Comparison of ENCODE assay signal across 8 mouse cellular contexts in genomic region chr17:17792578-17792977, GRCm38 (mm10). TPM values are rescaled to one million over a fixed set of nuclear protein-coding genes. Genes with fewer than 3 reads are reported as not detected.
A peak's percentile ranks its signal among the peaks of the same experiment; 100 is the strongest.
DNase-seq lines count a peak whose midpoint lies in the region; ATAC-seq lines count a peak whose summit lies in the region.

No protein-coding gene starts in this region.

- WGBS in limb, embryonic 13.5 days: 52% methylated on average over 1 of the region's 1 CpGs
- 65% methylated on average over 1 of the region's 1 CpGs for WGBS in limb, embryonic 10.5 days
- WGBS in intestine, embryonic 16.5 days: 32% methylated on average over 1 of the region's 1 CpGs

- H3K4me1 ChIP-seq in limb, embryonic 13.5 days: no peaks in the 10 kb centered on the region
- peaks cover 4% of the 10 kb centered on the region; the same call in 1 of the 2 replicates for H3K4me1 ChIP-seq in limb, embryonic 10.5 days
- H3K4me1 ChIP-seq in intestine, embryonic 16.5 days (ENCODE audit: control insufficient read depth, insufficient read depth, low read length): 0 out of 2 replicates have a peak, but pooled peaks cover 5% of the 10 kb centered on the region

- peak; percentile 54; the same call in 1 of the 2 replicates for ATAC-seq in limb, embryonic 13.5 days (ENCODE audit: low FRiP score, low read depth)
- peak; percentile 42; the same call in 1 of the 2 replicates for ATAC-seq in intestine, embryonic 16.5 days

- H3K36me3 ChIP-seq in limb, embryonic 13.5 days: no peaks in the 10 kb centered on the region
- no peaks in the 10 kb centered on the region for H3K36me3 ChIP-seq in limb, embryonic 10.5 days
- H3K36me3 ChIP-seq in intestine, embryonic 16.5 days (ENCODE audit: control insufficient read depth, insufficient read depth, low read length): no peaks in the 10 kb centered on the region

- H3K9ac ChIP-seq in limb, embryonic 13.5 days: no peak overlapping the region
- H3K9ac ChIP-seq in intestine, embryonic 16.5 days (ENCODE audit: low read depth, low read length): no peak overlapping the region

- H3K4me2 ChIP-seq in limb, embryonic 13.5 days (replicated peaks): no peak overlapping the region
- H3K4me2 ChIP-seq in intestine, embryonic 16.5 days (ENCODE audit: low read depth, low read length): no peak overlapping the region

- H3K9me3 ChIP-seq in limb, embryonic 13.5 days: no peaks in the 10 kb centered on the region
- no peaks in the 10 kb centered on the region for H3K9me3 ChIP-seq in limb, embryonic 10.5 days (replicated peaks)
- no peaks in the 10 kb centered on the region for H3K9me3 ChIP-seq in intestine, embryonic 16.5 days (ENCODE audit: control insufficient read depth, low read length)

- H3K27me3 ChIP-seq in limb, embryonic 13.5 days: no peaks in the 10 kb centered on the region
- no peaks in the 10 kb centered on the region for H3K27me3 ChIP-seq in limb, embryonic 10.5 days (ENCODE audit: low read depth, poor library complexity, severe bottlenecking)
- H3K27me3 ChIP-seq in intestine, embryonic 16.5 days (replicated peaks; ENCODE audit: control insufficient read depth, insufficient read depth, low read length): no peaks in the 10 kb centered on the region

- H3K4me3 ChIP-seq in limb, embryonic 13.5 days: no peak overlapping the region
- no peak overlapping the region for H3K4me3 ChIP-seq in limb, embryonic 10.5 days
- H3K4me3 ChIP-seq in intestine, embryonic 16.5 days (ENCODE audit: low read length): no peak overlapping the region

- H3K27ac ChIP-seq in limb, embryonic 13.5 days: no peak overlapping the region
- no peak overlapping the region for H3K27ac ChIP-seq in limb, embryonic 10.5 days
- no peak overlapping the region for H3K27ac ChIP-seq in intestine, embryonic 16.5 days (ENCODE audit: low read length)

- no peak for DNase-seq in limb, embryonic 10.5 days (ENCODE audit: low spot score)
- DNase-seq in cerebellum, adult 18-20 months: peak; percentile 35 to 38
- peak; percentile 42 for DNase-seq in retina, embryonic 14.5 days (ENCODE audit: low spot score)
- DNase-seq in MN1 (ENCODE audit: low spot score): no peak
- no peak for DNase-seq in heart, adult 8-10 months (ENCODE audit: low spot score)
- no peak for DNase-seq in c-Kit-positive CD71-positive TER-119-positive erythroid progenitor cells, embryonic 14.5 days (ENCODE audit: low spot score)

RNA-seq across cellular contexts. Expression of gene Spaca6, which starts 34.4 kb away (rescaled TPM):
- 56.0 and 59.7 TPM in 2 replicates for polyA plus RNA-seq in limb, embryonic 13.5 days (2015; fragmentation: Nextera tagmentation; extraction: Ambion mirVana)
- polyA plus RNA-seq in limb, embryonic 10.5 days (2016; fragmentation: Nextera tagmentation; extraction: Ambion mirVana): 55.0 and 75.1 TPM in 2 replicates
- polyA plus RNA-seq in intestine, embryonic 16.5 days (2015; fragmentation: Nextera tagmentation; extraction: Ambion mirVana): 13.7 and 14.5 TPM in 2 replicates
- total RNA-seq in heart, adult 8-10 months (2022): 10 to 100 TPM in 2 of 4 experiments, 1 to 10 TPM in 2; 8.9 to 14.9 (median 10.6) TPM

Comparison
In these comparisons a context has a peak if more than half of its experiments do, and no peak if none do; other contexts are left out.
1. DNase-seq: peak in cerebellum, adult 18-20 months (2 of 2) and retina, embryonic 14.5 days (single experiment); none in limb, embryonic 10.5 days (single experiment), MN1 (single experiment), heart, adult 8-10 months (single experiment) and c-Kit-positive CD71-positive TER-119-positive erythroid progenitor cells, embryonic 14.5 days (single experiment).